Mouse (Mus musculus) liver, embryonic 15.5 days (tissue): ENCODE measurements around the gene Dnaja3. TPM values are rescaled to one million over a fixed set of nuclear protein-coding genes. Genes with fewer than 3 reads are reported as not detected.
"Not testable (repeated sequence)": the region's sequence is repeated elsewhere in the genome, so short reads cannot be mapped to it uniquely, and the experiment has no call there.

ENCODE experiments used
- ATAC-seq: fragments of 200-750 bp; cut with Nextera tagmentation; 2 replicates; pipeline ENCODE4 v1.8.0; 2017; ENCODE audit warnings: moderate number of reproducible peaks, mild to moderate bottlenecking, moderate library complexity; ENCODE audit not compliant: insufficient read depth
- H3K27ac ChIP-seq: fragments of 300-500 bp; sonication (generic); replicated peaks from 2 replicates; pipeline ENCODE4 v1.5.1; 2015; ENCODE audit warnings: mild to moderate bottlenecking, inconsistent platforms
- H3K27me3 ChIP-seq: fragments of 300-500 bp; sonication (generic); 2 replicates; pipeline ENCODE4 v1.6.1; 2015; ENCODE audit warnings: mild to moderate bottlenecking, inconsistent platforms
- H3K36me3 ChIP-seq: fragments of 300-500 bp; sonication (generic); replicated peaks from 2 replicates; pipeline ENCODE4 v1.6.1; 2015; ENCODE audit warnings: moderate library complexity, mild to moderate bottlenecking, inconsistent platforms
- H3K4me1 ChIP-seq: fragments of 300-500 bp; sonication (generic); replicated peaks from 2 replicates; pipeline ENCODE4 v1.6.1; 2015; ENCODE audit warnings: inconsistent platforms
- H3K4me2 ChIP-seq: fragments of 300-500 bp; sonication (generic); 2 replicates; pipeline ENCODE4 v1.6.1; 2015; ENCODE audit warnings: moderate library complexity, mild to moderate bottlenecking, inconsistent platforms
- H3K4me3 ChIP-seq: fragments of 300-500 bp; sonication (generic); replicated peaks from 2 replicates; pipeline ENCODE4 v1.5.1; 2015; ENCODE audit warnings: mild to moderate bottlenecking, inconsistent platforms
- H3K9ac ChIP-seq: fragments of 300-500 bp; sonication (generic); 2 replicates; pipeline ENCODE4 v1.6.1; 2015; ENCODE audit warnings: moderate library complexity, mild to moderate bottlenecking, inconsistent platforms
- H3K9me3 ChIP-seq: fragments of 300-500 bp; sonication (generic); replicated peaks from 2 replicates; pipeline ENCODE4 v1.6.1; 2016; ENCODE audit warnings: inconsistent platforms
- WGBS: fragments of 180-500 bp; shearing (Covaris S2); methylation state at CpG from one replicate; pipeline ENCODE4 v1.1.7; 2015; ENCODE audit warnings: mixed read lengths; ENCODE audit not compliant: insufficient replicate concordance; 5-methylcytosine and 5-hydroxymethylcytosine counted together
- polyA plus RNA-seq: library from polyadenylated mRNA; unstranded; fragments of >200 nt; fragmentation: Nextera tagmentation; extraction: Ambion mirVana; gene quantifications from 2 replicates; pipeline ENCODE4 v1.2.1, GENCODE M21; 2015

The Dnaja3 gene
- polyA plus RNA-seq, 1 experiment from 2014 or later, result 45.7 TPM

DNA sequence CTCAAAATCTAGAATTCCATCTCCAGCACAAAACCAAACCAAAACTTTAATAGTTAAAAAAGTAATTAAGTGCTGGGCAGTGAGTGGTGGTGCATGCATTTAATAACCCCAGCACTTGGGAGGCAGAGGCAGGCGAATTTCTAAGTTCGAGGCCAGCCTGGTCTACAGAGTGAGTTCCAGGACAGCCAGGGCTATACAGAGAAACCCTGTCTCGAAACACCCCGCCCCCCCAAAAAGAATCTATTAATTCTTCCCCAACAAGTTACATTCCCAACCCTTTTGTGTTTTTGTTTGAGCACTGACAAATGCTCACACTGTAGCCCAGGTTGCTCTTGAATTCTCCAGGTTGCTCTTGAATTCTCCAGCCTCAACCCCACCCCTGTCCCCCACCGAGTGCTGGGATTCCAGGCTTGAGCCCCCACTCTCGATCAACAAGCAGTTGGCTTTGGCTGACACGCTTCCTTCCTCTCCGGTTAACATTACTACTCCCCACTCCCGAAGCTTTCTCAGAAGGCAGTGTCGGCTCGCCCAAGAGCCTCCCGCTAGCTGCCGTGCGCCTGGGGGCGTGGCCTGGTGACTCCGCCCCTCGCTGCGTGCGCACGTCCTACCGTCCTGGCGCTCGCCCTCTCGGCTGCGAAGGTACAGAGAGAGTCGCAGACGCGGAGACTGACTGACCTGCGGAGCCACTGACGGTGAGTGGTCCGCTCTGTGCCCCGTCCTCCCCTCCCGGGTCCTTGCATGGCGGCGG, 86.2 kb downstream of the Dnaja3 start, which contains the start of gene Hmox2:
Gene Hmox2, plus strand, starts transcription at position 582 of the 748 bp plus-strand sequence.
- H3K4me1 ChIP-seq, result peaks cover 49% of the 10 kb centered on the region
- peak; percentile 92 for ATAC-seq
- peak within 1 kb of the TSS; percentile 94 for H3K9ac ChIP-seq
- WGBS, result 3% methylated on average over 35 of the region's 35 CpGs
- H3K4me3 ChIP-seq, result peak within 1 kb of the TSS; percentile 94
- H3K4me2 ChIP-seq, result peak within 1 kb of the TSS; percentile 97
- H3K27ac ChIP-seq, result peak within 1 kb of the TSS; percentile 80
- no peaks in the 10 kb centered on the region for H3K27me3 ChIP-seq
- H3K9me3 ChIP-seq, result no peaks in the 10 kb centered on the region
- H3K36me3 ChIP-seq, result no peaks in the 10 kb centered on the region

GRCm38 (mm10) chr16:4726528-4727128, 86.8 kb downstream of the Dnaja3 start:
- Histone ChIP-seq H3K4me1 (peaks cover 49% of the 10 kb centered on the region), H3K9me3 (no peaks in the 10 kb centered on the region), H3K27me3 (no peaks in the 10 kb centered on the region), H3K4me3 (peak overlapping the region; percentile 94), H3K36me3 (no peaks in the 10 kb centered on the region), H3K9ac (peak overlapping the region; percentile 94), H3K27ac (peak overlapping the region; percentile 77), H3K4me2 (peak overlapping the region; percentile 97)
- WGBS, result under 1% methylated on average over 40 of the region's 40 CpGs
- peak; percentile 76 for ATAC-seq

DNA sequence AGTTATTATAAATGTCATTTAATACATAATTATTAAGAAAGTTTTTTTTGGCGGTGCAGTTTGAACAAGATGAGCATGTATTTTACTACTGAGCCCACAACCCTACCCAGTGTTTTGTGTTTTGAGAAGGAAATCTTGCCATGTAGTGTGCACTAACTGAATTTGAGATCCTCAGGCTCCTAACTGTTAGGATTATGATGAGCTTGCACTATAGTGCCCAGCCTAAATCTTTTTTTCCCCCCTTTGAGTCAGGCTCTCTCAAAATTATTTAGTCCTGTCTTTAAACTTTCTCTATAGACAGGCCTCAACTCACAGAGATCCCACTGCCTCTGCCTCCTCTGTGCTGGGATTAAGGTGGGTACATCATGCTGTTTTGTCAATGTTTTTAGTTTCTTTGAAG, 87.7 kb downstream of the Dnaja3 start:
- Histone ChIP-seq H3K9ac (no peak overlapping the region), H3K27ac (peak overlapping the region; percentile 12; the same call in 1 of the 2 replicates), H3K9me3 (no peaks in the 10 kb centered on the region), H3K4me3 (peak overlapping the region; percentile 94), H3K27me3 (no peaks in the 10 kb centered on the region), H3K4me1 (peaks cover 40% of the 10 kb centered on the region), H3K36me3 (no peaks in the 10 kb centered on the region), H3K4me2 (peak overlapping the region; percentile 97)
- no peak for ATAC-seq
- 68% methylated on average over 1 of the region's 1 CpGs for WGBS

- Histone ChIP-seq H3K4me2 (peak overlapping the region; percentile 97), H3K36me3 (no peaks in the 10 kb centered on the region), H3K4me3 (no peak overlapping the region), H3K27ac (no peak overlapping the region), H3K9me3 (no peaks in the 10 kb centered on the region), H3K27me3 (no peaks in the 10 kb centered on the region), H3K9ac (no peak overlapping the region), H3K4me1 (peaks cover 36% of the 10 kb centered on the region)
- WGBS, result 3% methylated on average over 1 of the region's 1 CpGs
- no peak for ATAC-seq
Observed at GRCm38 (mm10) chr16:4727963-4728362, 88.2 kb downstream of the Dnaja3 start.

- no peaks in the 10 kb centered on the region for H3K36me3 ChIP-seq
- WGBS, result 57% methylated on average over 3 of the region's 3 CpGs
- no peak overlapping the region for H3K4me3 ChIP-seq
Observed at GRCm38 (mm10) chr16:4730776-4731358, 91.1 kb downstream of the Dnaja3 start.

DNA sequence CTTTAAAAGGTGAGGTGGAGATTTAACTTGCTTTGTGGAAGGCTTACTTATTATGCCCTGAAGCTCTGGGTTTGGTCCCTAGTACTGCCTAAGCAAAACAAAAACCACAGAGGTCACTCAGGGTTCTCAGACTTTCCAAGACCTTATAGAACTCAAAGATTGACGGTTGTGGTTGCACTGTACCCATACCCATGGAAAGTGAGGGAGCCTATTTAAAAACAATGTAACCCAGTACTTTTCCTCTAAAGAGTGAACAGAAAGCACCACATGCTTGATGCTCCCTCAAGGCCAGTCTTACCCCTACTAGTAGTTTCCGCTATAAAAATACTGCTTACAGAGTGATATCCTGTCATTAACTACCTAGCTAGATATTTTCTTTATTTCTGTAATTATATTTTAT, 96.5 kb downstream of the Dnaja3 start:
- Histone ChIP-seq H3K4me2 (no peak overlapping the region), H3K9ac (no peak overlapping the region), H3K4me3 (no peak overlapping the region), H3K4me1 (peaks cover 4% of the 10 kb centered on the region; the same call in 1 of the 2 replicates), H3K36me3 (no peaks in the 10 kb centered on the region), H3K27me3 (no peaks in the 10 kb centered on the region), H3K27ac (no peak overlapping the region), H3K9me3 (no peaks in the 10 kb centered on the region)
- 71% methylated on average over 2 of the region's 2 CpGs for WGBS
- no peak for ATAC-seq

More at GRCm38 (mm10) chr16:4730776-4731358, 91.1 kb downstream of the Dnaja3 start:
- peaks cover 30% of the 10 kb centered on the region for H3K4me1 ChIP-seq
- H3K4me2 ChIP-seq, result no peak overlapping the region
- no peak for ATAC-seq
- no peak overlapping the region for H3K9ac ChIP-seq
- no peaks in the 10 kb centered on the region for H3K9me3 ChIP-seq
- no peak overlapping the region for H3K27ac ChIP-seq
- no peaks in the 10 kb centered on the region for H3K27me3 ChIP-seq

DNA sequence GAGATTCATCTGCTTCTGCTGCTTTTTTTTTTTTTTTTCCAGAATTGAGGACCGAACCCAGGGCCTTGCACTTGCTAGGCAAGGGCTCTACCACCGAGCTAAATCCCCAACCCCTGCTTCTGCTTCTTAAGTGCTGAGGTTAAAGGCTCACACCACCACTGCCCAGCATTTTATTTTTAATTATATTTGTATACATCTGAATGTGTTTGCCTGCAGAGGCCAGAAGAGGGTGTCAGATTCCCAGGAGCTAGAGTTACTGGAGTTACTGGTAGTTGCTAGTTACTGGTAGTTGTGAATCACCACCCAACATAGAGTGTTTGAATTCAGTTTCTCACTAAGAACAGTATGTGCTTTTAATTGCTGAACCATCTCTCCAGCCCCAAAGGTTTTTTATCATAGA, 100.2 kb downstream of the Dnaja3 start:
- no peak overlapping the region for H3K4me3 ChIP-seq
- 63% methylated on average over 2 of the region's 2 CpGs for WGBS
- no peak overlapping the region for H3K9ac ChIP-seq
- no peaks in the 10 kb centered on the region for H3K27me3 ChIP-seq
- H3K4me1 ChIP-seq, result 0 out of 2 replicates have a peak, but pooled peaks cover 4% of the 10 kb centered on the region
- no peak overlapping the region for H3K27ac ChIP-seq
- no peak overlapping the region for H3K4me2 ChIP-seq
- H3K36me3 ChIP-seq, result 0 out of 2 replicates have a peak, but pooled peaks cover 4% of the 10 kb centered on the region
- no peak for ATAC-seq
- H3K9me3 ChIP-seq, result no peaks in the 10 kb centered on the region

GRCm38 (mm10) chr16:4742186-4742585, 102.4 kb downstream of the Dnaja3 start:
- Histone ChIP-seq H3K27ac (no peak overlapping the region), H3K4me3 (no peak overlapping the region), H3K36me3 (0 out of 2 replicates have a peak, but pooled peaks cover 4% of the 10 kb centered on the region), H3K4me2 (no peak overlapping the region), H3K4me1 (no peaks in the 10 kb centered on the region), H3K9ac (no peak overlapping the region), H3K9me3 (no peaks in the 10 kb centered on the region), H3K27me3 (no peaks in the 10 kb centered on the region)
- WGBS, result 74% methylated on average over 1 of the region's 1 CpGs
- ATAC-seq, result no peak

- Histone ChIP-seq H3K27ac (no peak overlapping the region), H3K9me3 (no peaks in the 10 kb centered on the region), H3K9ac (no peak overlapping the region), H3K27me3 (no peaks in the 10 kb centered on the region), H3K4me3 (no peak overlapping the region), H3K36me3 (peaks cover 3% of the 10 kb centered on the region; the same call in 1 of the 2 replicates), H3K4me1 (peaks cover 12% of the 10 kb centered on the region), H3K4me2 (no peak overlapping the region)
- 67% methylated on average over 3 of the region's 3 CpGs for WGBS
- no peak for ATAC-seq
Observed at GRCm38 (mm10) chr16:4752155-4752554, 112.4 kb downstream of the Dnaja3 start.

GRCm38 (mm10) chr16:4754045-4754444, 114.3 kb downstream of the Dnaja3 start:
- Histone ChIP-seq H3K27ac (no peak overlapping the region), H3K4me1 (peaks cover 14% of the 10 kb centered on the region), H3K27me3 (no peaks in the 10 kb centered on the region), H3K4me3 (no peak overlapping the region), H3K9ac (no peak overlapping the region), H3K4me2 (no peak overlapping the region), H3K9me3 (no peaks in the 10 kb centered on the region), H3K36me3 (peaks cover 3% of the 10 kb centered on the region; the same call in 1 of the 2 replicates)
- no peak for ATAC-seq
- WGBS, result 63% methylated on average over 3 of the region's 3 CpGs

GRCm38 (mm10) chr16:4756660-4757335, 117.0 kb downstream of the Dnaja3 start:
- Histone ChIP-seq H3K4me1 (peaks cover 14% of the 10 kb centered on the region), H3K27ac (peak overlapping the region; percentile 59), H3K9ac (peak overlapping the region; percentile 46), H3K4me2 (peak overlapping the region; percentile 54), H3K4me3 (peak overlapping the region; percentile 54)
- H3K36me3 ChIP-seq, H3K9me3 ChIP-seq, H3K27me3 ChIP-seq: not testable (repeated sequence)
- WGBS, result 3% methylated on average over 42 of the region's 42 CpGs
- peak; percentile 80 for ATAC-seq
